Mouse (Mus musculus): Measurements from ENCODE around the gene Vps45. TPM values are rescaled to one million over a fixed set of nuclear protein-coding genes. Genes with fewer than 3 reads are reported as not detected.

Gene Vps45
- polyA plus RNA-seq, 1 experiment, result 33.3 TPM

GRCm38 (mm10) chr3:96087219-96087618, 29.0 kb upstream of the Vps45 start:
- H3K27ac ChIP-seq (ENCODE audit: insufficient read depth, low read length), result no peak overlapping the region
- no peaks in the 10 kb centered on the region for H3K4me1 ChIP-seq (ENCODE audit: control insufficient read depth, insufficient read depth, low read length)
- no peak for DNase-seq
- WGBS, result 65% methylated on average over 2 of the region's 2 CpGs
- no peak overlapping the region for H3K4me3 ChIP-seq (replicated peaks; ENCODE audit: insufficient read depth, low read depth, low read length)
- no peak for TF ChIP-seq POLR2A (IDR thresholded peaks at IDR 0.05; ENCODE audit: borderline replicate concordance, insufficient read depth, low read length)
- TF ChIP-seq CTCF (IDR thresholded peaks at IDR 0.05; ENCODE audit: borderline replicate concordance, insufficient read depth, low read depth, low read length), result no peak
- H3K27me3 ChIP-seq (ENCODE audit: control insufficient read depth, insufficient read depth, low read length), result no peaks in the 10 kb centered on the region

- TF ChIP-seq CTCF (IDR thresholded peaks at IDR 0.05; ENCODE audit: borderline replicate concordance, insufficient read depth, low read depth, low read length), result no peak
- TF ChIP-seq POLR2A (IDR thresholded peaks at IDR 0.05; ENCODE audit: borderline replicate concordance, insufficient read depth, low read length), result no peak
- H3K27me3 ChIP-seq (ENCODE audit: control insufficient read depth, insufficient read depth, low read length), result no peaks in the 10 kb centered on the region
- 78% methylated on average over 10 of the region's 10 CpGs for WGBS
Measured at GRCm38 (mm10) chr3:96084146-96084755, 26.0 kb upstream of the Vps45 start.

GRCm38 (mm10) chr3:96082714-96083508, 24.6 kb upstream of the Vps45 start:
- Histone ChIP-seq H3K27ac (ENCODE audit: insufficient read depth, low read length) (no peak overlapping the region), H3K4me3 (replicated peaks; ENCODE audit: insufficient read depth, low read depth, low read length) (no peak overlapping the region), H3K27me3 (ENCODE audit: control insufficient read depth, insufficient read depth, low read length) (no peaks in the 10 kb centered on the region), H3K4me1 (ENCODE audit: control insufficient read depth, insufficient read depth, low read length) (no peaks in the 10 kb centered on the region)
- WGBS, result 66% methylated on average over 15 of the region's 15 CpGs
- no peak for DNase-seq
- no peak for TF ChIP-seq POLR2A (IDR thresholded peaks at IDR 0.05; ENCODE audit: borderline replicate concordance, insufficient read depth, low read length)
- no peak for TF ChIP-seq CTCF (IDR thresholded peaks at IDR 0.05; ENCODE audit: borderline replicate concordance, insufficient read depth, low read depth, low read length)

More at GRCm38 (mm10) chr3:96084146-96084755, 26.0 kb upstream of the Vps45 start:
- no peak for DNase-seq
- Histone ChIP-seq H3K4me3 (replicated peaks; ENCODE audit: insufficient read depth, low read depth, low read length) (no peak overlapping the region), H3K27ac (ENCODE audit: insufficient read depth, low read length) (no peak overlapping the region), H3K4me1 (ENCODE audit: control insufficient read depth, insufficient read depth, low read length) (no peaks in the 10 kb centered on the region)

GRCm38 (mm10) chr3:96082100-96082499, 23.8 kb upstream of the Vps45 start:
- Histone ChIP-seq H3K4me3 (replicated peaks; ENCODE audit: insufficient read depth, low read depth, low read length) (no peak overlapping the region), H3K27ac (ENCODE audit: insufficient read depth, low read length) (no peak overlapping the region), H3K27me3 (ENCODE audit: control insufficient read depth, insufficient read depth, low read length) (no peaks in the 10 kb centered on the region), H3K4me1 (ENCODE audit: control insufficient read depth, insufficient read depth, low read length) (no peaks in the 10 kb centered on the region)
- WGBS, result 80% methylated on average over 2 of the region's 2 CpGs
- no peak for DNase-seq
- TF ChIP-seq POLR2A (IDR thresholded peaks at IDR 0.05; ENCODE audit: borderline replicate concordance, insufficient read depth, low read length) (no peak), CTCF (IDR thresholded peaks at IDR 0.05; ENCODE audit: borderline replicate concordance, insufficient read depth, low read depth, low read length) (no peak)

GRCm38 (mm10) chr3:96081650-96082049, 23.4 kb upstream of the Vps45 start:
- no peak for DNase-seq
- no peak overlapping the region for H3K4me3 ChIP-seq (replicated peaks; ENCODE audit: insufficient read depth, low read depth, low read length)
- H3K4me1 ChIP-seq (ENCODE audit: control insufficient read depth, insufficient read depth, low read length), result no peaks in the 10 kb centered on the region
- H3K27me3 ChIP-seq (ENCODE audit: control insufficient read depth, insufficient read depth, low read length), result no peaks in the 10 kb centered on the region
- H3K27ac ChIP-seq (ENCODE audit: insufficient read depth, low read length), result no peak overlapping the region
- 87% methylated on average over 4 of the region's 4 CpGs for WGBS
- no peak for TF ChIP-seq CTCF (IDR thresholded peaks at IDR 0.05; ENCODE audit: borderline replicate concordance, insufficient read depth, low read depth, low read length)
- no peak for TF ChIP-seq POLR2A (IDR thresholded peaks at IDR 0.05; ENCODE audit: borderline replicate concordance, insufficient read depth, low read length)

DNA sequence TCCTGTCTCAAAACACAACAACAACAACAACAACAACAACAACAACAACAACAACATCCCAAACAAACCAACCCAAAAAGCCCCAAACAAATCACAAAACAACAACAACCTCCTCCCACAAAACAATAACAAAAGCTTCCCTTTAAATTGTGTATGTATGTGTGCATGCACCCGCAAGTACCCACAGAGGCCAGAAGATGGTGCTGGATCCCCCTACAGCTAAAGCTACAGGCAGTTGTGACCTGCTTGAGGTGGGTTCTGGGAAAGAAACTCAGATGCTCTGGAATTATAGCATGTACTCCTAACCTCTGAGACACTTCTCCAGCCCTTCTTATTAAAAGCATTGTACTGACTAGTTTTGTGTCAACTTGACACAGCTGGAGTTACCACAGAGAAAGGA, 22.7 kb upstream of the Vps45 start:
- Histone ChIP-seq H3K27ac (ENCODE audit: insufficient read depth, low read length) (no peak overlapping the region), H3K4me1 (ENCODE audit: control insufficient read depth, insufficient read depth, low read length) (no peaks in the 10 kb centered on the region), H3K27me3 (ENCODE audit: control insufficient read depth, insufficient read depth, low read length) (no peaks in the 10 kb centered on the region), H3K4me3 (replicated peaks; ENCODE audit: insufficient read depth, low read depth, low read length) (no peak overlapping the region)
- TF ChIP-seq CTCF (IDR thresholded peaks at IDR 0.05; ENCODE audit: borderline replicate concordance, insufficient read depth, low read depth, low read length), result peak; percentile 45; the same call in 1 of the 2 replicates
- TF ChIP-seq POLR2A (IDR thresholded peaks at IDR 0.05; ENCODE audit: borderline replicate concordance, insufficient read depth, low read length), result no peak
- 71% methylated on average over 1 of the region's 1 CpGs for WGBS
- no peak for DNase-seq

DNA sequence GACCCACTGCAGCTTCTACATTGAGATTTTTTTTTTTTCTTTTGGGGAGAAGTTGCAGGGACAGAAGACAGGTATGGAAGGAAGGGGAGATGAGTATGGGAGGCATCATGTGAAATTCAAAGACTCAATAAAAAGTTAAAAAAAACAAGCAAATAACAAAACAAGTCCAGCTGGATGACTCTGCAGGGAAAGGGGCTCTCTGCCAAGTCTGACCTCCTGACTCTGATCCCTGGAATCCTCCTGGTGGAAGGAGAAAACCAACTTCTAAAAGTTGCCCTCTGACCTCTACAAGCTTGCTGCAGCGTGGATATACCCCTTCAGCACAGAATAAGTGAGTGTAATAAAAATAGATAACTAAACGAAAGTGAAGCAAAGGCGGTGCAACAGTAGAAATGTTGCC, 20.4 kb upstream of the Vps45 start:
- Histone ChIP-seq H3K27me3 (ENCODE audit: control insufficient read depth, insufficient read depth, low read length) (no peaks in the 10 kb centered on the region), H3K4me3 (replicated peaks; ENCODE audit: insufficient read depth, low read depth, low read length) (no peak overlapping the region), H3K4me1 (ENCODE audit: control insufficient read depth, insufficient read depth, low read length) (no peaks in the 10 kb centered on the region), H3K27ac (ENCODE audit: insufficient read depth, low read length) (no peak overlapping the region)
- WGBS, result 71% methylated on average over 3 of the region's 3 CpGs
- no peak for DNase-seq
- TF ChIP-seq CTCF (IDR thresholded peaks at IDR 0.05; ENCODE audit: borderline replicate concordance, insufficient read depth, low read depth, low read length) (no peak), POLR2A (IDR thresholded peaks at IDR 0.05; ENCODE audit: borderline replicate concordance, insufficient read depth, low read length) (no peak)

DNA sequence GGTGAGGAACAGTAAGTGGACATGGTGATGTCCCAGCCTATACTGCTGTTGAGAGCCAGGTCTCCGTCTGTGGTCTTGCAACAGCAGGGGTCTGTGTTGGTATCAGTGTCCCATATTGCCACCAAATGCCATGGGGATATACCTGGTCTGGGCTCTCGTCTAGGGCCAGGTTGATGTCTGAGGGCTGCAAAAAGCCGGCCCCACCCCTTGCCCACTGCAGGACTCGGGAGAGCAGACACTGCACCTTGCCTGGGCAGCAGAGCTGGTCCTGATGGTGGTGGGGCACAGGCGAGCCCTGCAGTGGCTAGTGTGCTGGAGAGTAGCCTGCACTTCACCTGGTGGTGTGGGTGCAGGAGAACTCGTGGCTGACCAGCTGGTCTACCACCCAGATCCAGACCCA, 19.8 kb upstream of the Vps45 start:
- Histone ChIP-seq H3K27me3 (ENCODE audit: control insufficient read depth, insufficient read depth, low read length) (no peaks in the 10 kb centered on the region), H3K4me3 (replicated peaks; ENCODE audit: insufficient read depth, low read depth, low read length) (no peak overlapping the region), H3K27ac (ENCODE audit: insufficient read depth, low read length) (no peak overlapping the region), H3K4me1 (ENCODE audit: control insufficient read depth, insufficient read depth, low read length) (no peaks in the 10 kb centered on the region)
- WGBS, result 68% methylated on average over 6 of the region's 6 CpGs
- TF ChIP-seq CTCF (IDR thresholded peaks at IDR 0.05; ENCODE audit: borderline replicate concordance, insufficient read depth, low read depth, low read length) (no peak), POLR2A (IDR thresholded peaks at IDR 0.05; ENCODE audit: borderline replicate concordance, insufficient read depth, low read length) (no peak)
- no peak for DNase-seq

Data from cerebellum, adult 2 months (tissue).